Mouse (Mus musculus) embryonic facial prominence, embryonic 14.5 days (tissue): ENCODE results near the gene Psmd5. TPM values are rescaled to one million over a fixed set of nuclear protein-coding genes. Genes with fewer than 3 reads are reported as not detected.

ENCODE experiments used
- ATAC-seq: fragments of 200-750 bp; cut with Nextera tagmentation; 2 replicates; pipeline ENCODE4 v1.8.0; 2017; ENCODE audit warnings: low read depth, moderate number of reproducible peaks, moderate TSS enrichment
- DNase-seq: peaks from one replicate; pipeline ENCODE4 v3.0.0-alpha.2; 2015; ENCODE audit warnings: low spot score
- H3K27ac ChIP-seq: fragments of 300-500 bp; sonication (generic); replicated peaks from 2 replicates; pipeline ENCODE4 v1.5.1; 2014; ENCODE audit warnings: low read depth, mild to moderate bottlenecking, low read length, moderate library complexity
- H3K27me3 ChIP-seq: fragments of 300-500 bp; sonication (generic); replicated peaks from 2 replicates; pipeline ENCODE4 v1.6.1; 2014; ENCODE audit warnings: low read length; ENCODE audit not compliant: control insufficient read depth, insufficient read depth
- H3K36me3 ChIP-seq: fragments of 300-500 bp; sonication (generic); 2 replicates; pipeline ENCODE4 v1.6.1; 2014; ENCODE audit warnings: low read length, mixed read lengths; ENCODE audit not compliant: control insufficient read depth, insufficient read depth
- H3K4me1 ChIP-seq: fragments of 300-500 bp; sonication (generic); 2 replicates; pipeline ENCODE4 v1.6.1; 2014; ENCODE audit warnings: antibody characterized with exemption, low read length; ENCODE audit not compliant: control insufficient read depth, insufficient read depth
- H3K4me2 ChIP-seq: fragments of 300-500 bp; sonication (generic); 2 replicates; pipeline ENCODE4 v1.6.1; 2014; ENCODE audit warnings: low read depth, mild to moderate bottlenecking, low read length, moderate library complexity, mixed read lengths
- H3K4me3 ChIP-seq: fragments of 300-500 bp; sonication (generic); 2 replicates; pipeline ENCODE4 v1.5.1; 2014; ENCODE audit warnings: low read depth, mild to moderate bottlenecking, low read length
- H3K9ac ChIP-seq: fragments of 300-500 bp; sonication (generic); 2 replicates; pipeline ENCODE4 v1.6.1; 2014; ENCODE audit warnings: low read depth, mild to moderate bottlenecking, low read length, moderate library complexity, mixed read lengths
- H3K9me3 ChIP-seq: fragments of 300-500 bp; sonication (generic); 2 replicates; pipeline ENCODE4 v1.6.1; 2016; ENCODE audit warnings: low read length; ENCODE audit not compliant: control insufficient read depth
- WGBS: fragments of 180-500 bp; shearing (Covaris S2); extraction: QIAGEN DNeasy Blood & Tissue Kit; methylation state at CpG from one replicate; pipeline ENCODE4 v1.1.7; 2014; 5-methylcytosine and 5-hydroxymethylcytosine counted together
- polyA plus RNA-seq: library from polyadenylated mRNA; unstranded; fragments of >200 nt; fragmentation: Nextera tagmentation; extraction: Ambion mirVana; gene quantifications from 2 replicates; pipeline ENCODE4 v1.2.1, GENCODE M21; 2014

Gene Psmd5
- polyA plus RNA-seq, 1 experiment from 2014 or later = 92.3 TPM

GRCm38 (mm10) chr2:34901726-34902125, 27.0 kb upstream of the Psmd5 start:
- Histone ChIP-seq H3K4me3 (no peak overlapping the region), H3K4me1 (peaks cover 10% of the 10 kb centered on the region), H3K9ac (no peak overlapping the region), H3K27ac (no peak overlapping the region), H3K36me3 (no peaks in the 10 kb centered on the region; the same call in 1 of the 2 replicates), H3K27me3 (no peaks in the 10 kb centered on the region), H3K4me2 (no peak overlapping the region), H3K9me3 (no peaks in the 10 kb centered on the region)
- WGBS = 80% methylated on average over 4 of the region's 4 CpGs
- no peak for ATAC-seq
- DNase-seq = no peak

- Histone ChIP-seq H3K4me1 (peaks cover 8% of the 10 kb centered on the region), H3K9ac (no peak overlapping the region), H3K27ac (no peak overlapping the region), H3K4me3 (no peak overlapping the region), H3K27me3 (no peaks in the 10 kb centered on the region), H3K4me2 (no peak overlapping the region), H3K9me3 (no peaks in the 10 kb centered on the region), H3K36me3 (no peaks in the 10 kb centered on the region; the same call in 1 of the 2 replicates)
- WGBS = 68% methylated on average over 1 of the region's 1 CpGs
- ATAC-seq (no peak), DNase-seq (no peak)
Measured at GRCm38 (mm10) chr2:34900412-34900811, 25.6 kb upstream of the Psmd5 start.

- WGBS = 82% methylated on average over 11 of the region's 11 CpGs
- no peaks in the 10 kb centered on the region for H3K27me3 ChIP-seq
- H3K9ac ChIP-seq = no peak overlapping the region
- no peaks in the 10 kb centered on the region; the same call in 1 of the 2 replicates for H3K36me3 ChIP-seq
- no peaks in the 10 kb centered on the region for H3K9me3 ChIP-seq
- H3K4me3 ChIP-seq = no peak overlapping the region
- H3K4me1 ChIP-seq = peaks cover 6% of the 10 kb centered on the region
- ATAC-seq = no peak
- DNase-seq = no peak
- H3K27ac ChIP-seq = no peak overlapping the region
- H3K4me2 ChIP-seq = no peak overlapping the region
Measured at GRCm38 (mm10) chr2:34899682-34900081, 24.9 kb upstream of the Psmd5 start.

- 21% methylated on average over 10 of the region's 10 CpGs for WGBS
- Histone ChIP-seq H3K27me3 (no peaks in the 10 kb centered on the region), H3K9me3 (no peaks in the 10 kb centered on the region), H3K27ac (no peak overlapping the region), H3K36me3 (no peaks in the 10 kb centered on the region; the same call in 1 of the 2 replicates), H3K4me2 (no peak overlapping the region), H3K4me1 (no peaks in the 10 kb centered on the region), H3K4me3 (no peak overlapping the region), H3K9ac (no peak overlapping the region)
- DNase-seq (peak; percentile 33), ATAC-seq (no peak)
Measured at GRCm38 (mm10) chr2:34897820-34898219, 23.1 kb upstream of the Psmd5 start.

- DNase-seq (no peak), ATAC-seq (no peak)
- no peak overlapping the region for H3K9ac ChIP-seq
- no peaks in the 10 kb centered on the region for H3K4me1 ChIP-seq
- H3K36me3 ChIP-seq = no peaks in the 10 kb centered on the region
- no peak overlapping the region for H3K4me3 ChIP-seq
- no peaks in the 10 kb centered on the region for H3K27me3 ChIP-seq
- no peaks in the 10 kb centered on the region for H3K9me3 ChIP-seq
- no peak overlapping the region for H3K4me2 ChIP-seq
- WGBS = 79% methylated on average over 17 of the region's 17 CpGs
- no peak overlapping the region for H3K27ac ChIP-seq
Measured at GRCm38 (mm10) chr2:34896821-34897460, 22.2 kb upstream of the Psmd5 start.

- WGBS = 76% methylated on average over 19 of the region's 19 CpGs
- Histone ChIP-seq H3K36me3 (no peaks in the 10 kb centered on the region), H3K4me3 (no peak overlapping the region), H3K4me1 (no peaks in the 10 kb centered on the region), H3K27ac (no peak overlapping the region), H3K27me3 (no peaks in the 10 kb centered on the region), H3K9me3 (no peaks in the 10 kb centered on the region), H3K9ac (no peak overlapping the region), H3K4me2 (no peak overlapping the region)
- no peak for ATAC-seq
- DNase-seq = no peak
Measured at GRCm38 (mm10) chr2:34895503-34896113, 20.8 kb upstream of the Psmd5 start.

- no peak overlapping the region for H3K4me3 ChIP-seq
- no peaks in the 10 kb centered on the region for H3K36me3 ChIP-seq
- DNase-seq (no peak), ATAC-seq (no peak)
- no peak overlapping the region for H3K4me2 ChIP-seq
- no peaks in the 10 kb centered on the region for H3K27me3 ChIP-seq
- no peaks in the 10 kb centered on the region for H3K9me3 ChIP-seq
- WGBS = 76% methylated on average over 5 of the region's 5 CpGs
- no peak overlapping the region for H3K9ac ChIP-seq
- H3K4me1 ChIP-seq = no peaks in the 10 kb centered on the region
- H3K27ac ChIP-seq = no peak overlapping the region
Measured at GRCm38 (mm10) chr2:34893950-34894349, 19.2 kb upstream of the Psmd5 start.

- H3K27me3 ChIP-seq = no peaks in the 10 kb centered on the region
- H3K9ac ChIP-seq = no peak overlapping the region
- 48% methylated on average over 2 of the region's 2 CpGs for WGBS
- no peak overlapping the region for H3K4me3 ChIP-seq
- no peaks in the 10 kb centered on the region for H3K36me3 ChIP-seq
- no peaks in the 10 kb centered on the region for H3K9me3 ChIP-seq
- no peaks in the 10 kb centered on the region for H3K4me1 ChIP-seq
- no peak overlapping the region for H3K27ac ChIP-seq
- no peak overlapping the region for H3K4me2 ChIP-seq
- ATAC-seq (no peak), DNase-seq (no peak)
Measured at GRCm38 (mm10) chr2:34884186-34884585, 9.4 kb upstream of the Psmd5 start.

GRCm38 (mm10) chr2:34883190-34883589, 8.4 kb upstream of the Psmd5 start:
- no peak overlapping the region for H3K4me3 ChIP-seq
- no peak overlapping the region for H3K4me2 ChIP-seq
- no peaks in the 10 kb centered on the region for H3K4me1 ChIP-seq
- no peaks in the 10 kb centered on the region for H3K36me3 ChIP-seq
- no peaks in the 10 kb centered on the region for H3K27me3 ChIP-seq
- 39% methylated on average over 5 of the region's 5 CpGs for WGBS
- no peaks in the 10 kb centered on the region for H3K9me3 ChIP-seq
- ATAC-seq = no peak
- no peak overlapping the region for H3K9ac ChIP-seq
- DNase-seq = no peak
- no peak overlapping the region for H3K27ac ChIP-seq
